Mouse (Mus musculus) monocyte, adult 5-6 weeks (primary cell): ENCODE measurements around the gene Slc22a22. TPM values are rescaled to one million over a fixed set of nuclear protein-coding genes. Genes with fewer than 3 reads are reported as not detected.

Source experiments
- ATAC-seq: fragments of 153-309, 156-312 bp; replicated peaks from 2 replicates; pipeline ENCODE4 v1.8.0; 2017; ENCODE audit warnings: mild to moderate bottlenecking; ENCODE audit not compliant: low TSS enrichment, insufficient number of reproducible peaks, severe bottlenecking, poor library complexity, low FRiP score
- total RNA-seq: library from RNA; stranded (forward); fragments of 200-1000, 200-491, 200-594 nt; gene quantifications from 3 replicates; pipeline ENCODE4 v1.2.3, GENCODE M21; 2017

Slc22a22 gene
- not detected in 3 replicates for total RNA-seq

- no peak for ATAC-seq
Observed at GRCm38 (mm10) chr15:57477525-57477924, at the start of gene Slc22a22. TSS of gene Slc22a22 (minus strand) at chr15:57477625.

- no peak for ATAC-seq
Observed at GRCm38 (mm10) chr15:57523510-57524298, 46.3 kb upstream of the Slc22a22 start.

GRCm38 (mm10) chr15:57522160-57522559 is 44.7 kb upstream of the Slc22a22 start:
- no peak for ATAC-seq

GRCm38 (mm10) chr15:57509185-57510172 is 32.1 kb upstream of the Slc22a22 start:
- no peak for ATAC-seq

GRCm38 (mm10) chr15:57508242-57509184 is 31.1 kb upstream of the Slc22a22 start:
- no peak for ATAC-seq

- ATAC-seq, result no peak
Observed at GRCm38 (mm10) chr15:57504126-57504705, 26.8 kb upstream of the Slc22a22 start.

- no peak for ATAC-seq
Observed at GRCm38 (mm10) chr15:57503656-57504055, 26.2 kb upstream of the Slc22a22 start.

- no peak for ATAC-seq
Observed at GRCm38 (mm10) chr15:57501559-57501958, 24.1 kb upstream of the Slc22a22 start.

- ATAC-seq, result no peak
Observed at GRCm38 (mm10) chr15:57496106-57496505, 18.7 kb upstream of the Slc22a22 start.

- ATAC-seq, result no peak
Observed at GRCm38 (mm10) chr15:57482509-57482908, 5.1 kb upstream of the Slc22a22 start.

- ATAC-seq, result no peak
Observed at GRCm38 (mm10) chr15:57471648-57472047, 5.8 kb downstream of the Slc22a22 start.

- ATAC-seq, result no peak
Observed at GRCm38 (mm10) chr15:57465996-57466395, 11.4 kb downstream of the Slc22a22 start.

GRCm38 (mm10) chr15:57465061-57465460 is 12.4 kb downstream of the Slc22a22 start:
- ATAC-seq, result no peak

- ATAC-seq, result no peak
Observed at GRCm38 (mm10) chr15:57464066-57464465, 13.4 kb downstream of the Slc22a22 start.

- ATAC-seq, result no peak
Observed at GRCm38 (mm10) chr15:57461284-57461683, 16.1 kb downstream of the Slc22a22 start.

GRCm38 (mm10) chr15:57457374-57457773 is 20.1 kb downstream of the Slc22a22 start:
- no peak for ATAC-seq

GRCm38 (mm10) chr15:57434710-57435404 is 42.6 kb downstream of the Slc22a22 start:
- ATAC-seq, result no peak

GRCm38 (mm10) chr15:57408498-57408897 is 68.9 kb downstream of the Slc22a22 start:
- no peak for ATAC-seq
